11 mouse cellular contexts compared by ENCODE assay signal in the genomic region with DNA sequence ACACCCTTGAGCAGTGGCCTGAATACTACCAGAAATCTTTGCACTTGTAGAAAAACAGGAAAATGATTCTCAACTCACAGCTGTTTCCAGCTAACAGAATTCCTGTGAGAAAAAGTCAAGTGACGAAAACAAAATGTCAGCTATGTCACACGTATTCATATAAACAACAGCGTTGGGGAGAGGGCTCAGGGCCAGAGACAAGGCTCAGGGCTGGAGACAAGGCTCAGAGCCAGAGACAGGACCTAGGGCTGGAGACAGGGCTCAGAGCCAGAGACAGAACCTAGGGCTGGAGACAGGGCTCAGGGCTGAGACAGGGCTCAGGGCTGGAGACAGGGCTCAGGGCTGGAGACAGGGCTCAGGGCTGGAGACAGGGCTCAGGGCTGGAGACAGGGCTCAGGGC.
DNase-seq lines count a peak whose midpoint lies in the region; ATAC-seq lines count a peak whose summit lies in the region.
"Had no signal": no experiment of that assay in that cellular context is flagged by ENCODE, and none has a peak within 500 bp of the region (broad histone marks: within the 10 kb centered on the region; RNA-seq: fewer than 3 reads in every experiment).

No protein-coding gene starts in this region.

- no peak for ATAC-seq in heart, embryonic 11.5 days (replicated peaks; ENCODE audit: insufficient number of reproducible peaks, low FRiP score, low TSS enrichment)
- ATAC-seq in embryonic facial prominence, embryonic 14.5 days (ENCODE audit: low read depth), result no peak

- no peak overlapping the region for H3K4me2 ChIP-seq in heart, embryonic 11.5 days
- H3K4me2 ChIP-seq in embryonic facial prominence, embryonic 14.5 days (ENCODE audit: low read depth, low read length), result no peak overlapping the region
- H3K4me2 ChIP-seq: heart, embryonic 15.5 days; neural tube, embryonic 12.5 days had no signal

- no peak overlapping the region for H3K27ac ChIP-seq in heart, embryonic 11.5 days (ENCODE audit: low read depth, low read length)
- H3K27ac ChIP-seq in embryonic facial prominence, embryonic 14.5 days (replicated peaks; ENCODE audit: low read depth, low read length), result no peak overlapping the region
- H3K27ac ChIP-seq: heart, embryonic 15.5 days; neural tube, embryonic 12.5 days had no signal

- H3K36me3 ChIP-seq in heart, embryonic 11.5 days (ENCODE audit: control insufficient read depth, insufficient read depth, low read length), result no peaks in the 10 kb centered on the region
- no peaks in the 10 kb centered on the region for H3K36me3 ChIP-seq in embryonic facial prominence, embryonic 14.5 days (ENCODE audit: control insufficient read depth, insufficient read depth, low read length)
- H3K36me3 ChIP-seq: heart, embryonic 15.5 days; neural tube, embryonic 12.5 days had no signal

- DNase-seq in heart, adult 9 months (ENCODE audit: low spot score in 2 of 2), result peak; percentile 4 to 11
- DNase-seq in layer of hippocampus, postnatal 14 days (ENCODE audit: low spot score in 2 of 2), result peak; percentile 9 to 12
- DNase-seq in layer of hippocampus, adult 8-10 months (ENCODE audit: low spot score in 2 of 2), result no peak
- peak; percentile 36 for DNase-seq in embryonic facial prominence, embryonic 14.5 days (ENCODE audit: low spot score)
- peak; percentile 35 for DNase-seq in heart, postnatal 4 days
- DNase-seq in natural killer cell, adult 2 months (ENCODE audit: low spot score in 2 of 2), result no peak
- DNase-seq in adrenal gland, adult 8-10 months, result no peak
- DNase-seq: left cerebral cortex, postnatal 4 days had no signal

- H3K27me3 ChIP-seq in heart, embryonic 11.5 days (ENCODE audit: control insufficient read depth, insufficient read depth, low read length), result no peaks in the 10 kb centered on the region
- no peaks in the 10 kb centered on the region; the same call in 1 of the 2 replicates for H3K27me3 ChIP-seq in embryonic facial prominence, embryonic 14.5 days (replicated peaks; ENCODE audit: control insufficient read depth, insufficient read depth, low read length)
- H3K27me3 ChIP-seq: neural tube, embryonic 12.5 days had no signal

- WGBS in heart, embryonic 11.5 days (ENCODE audit: insufficient replicate concordance), result 41% methylated on average over 3 of the region's 3 CpGs
- WGBS in embryonic facial prominence, embryonic 14.5 days, result 39% methylated on average over 3 of the region's 3 CpGs

- H3K9me3 ChIP-seq in heart, embryonic 11.5 days (replicated peaks; ENCODE audit: control insufficient read depth, low read length), result no peaks in the 10 kb centered on the region
- H3K9me3 ChIP-seq in embryonic facial prominence, embryonic 14.5 days (ENCODE audit: control insufficient read depth, low read length), result no peaks in the 10 kb centered on the region
- H3K9me3 ChIP-seq: heart, embryonic 15.5 days; neural tube, embryonic 12.5 days had no signal

- no peak overlapping the region for H3K4me3 ChIP-seq in heart, embryonic 11.5 days (ENCODE audit: low read depth, low read length)
- no peak overlapping the region for H3K4me3 ChIP-seq in embryonic facial prominence, embryonic 14.5 days (ENCODE audit: low read depth, low read length)
- H3K4me3 ChIP-seq: heart, embryonic 15.5 days; neural tube, embryonic 12.5 days had no signal

- H3K4me1 ChIP-seq in heart, embryonic 11.5 days (ENCODE audit: control insufficient read depth, insufficient read depth, low read length), result no peaks in the 10 kb centered on the region
- peaks cover 8% of the 10 kb centered on the region; the same call in 1 of the 2 replicates for H3K4me1 ChIP-seq in embryonic facial prominence, embryonic 14.5 days (ENCODE audit: control insufficient read depth, insufficient read depth, low read length)

- no peak overlapping the region for H3K9ac ChIP-seq in heart, embryonic 11.5 days (ENCODE audit: low read depth, low read length)
- H3K9ac ChIP-seq in embryonic facial prominence, embryonic 14.5 days (ENCODE audit: low read depth, low read length), result no peak overlapping the region
- H3K9ac ChIP-seq: heart, embryonic 15.5 days; neural tube, embryonic 12.5 days had no signal

Comparison
In these comparisons a context has a peak if more than half of its experiments do, and no peak if none do; other contexts are left out.
1. DNase-seq: peak in heart, adult 9 months (2 of 2), layer of hippocampus, postnatal 14 days (2 of 2), embryonic facial prominence, embryonic 14.5 days (single experiment) and heart, postnatal 4 days (single experiment); none in layer of hippocampus, adult 8-10 months (0 of 2), natural killer cell, adult 2 months (0 of 2) and adrenal gland, adult 8-10 months (single experiment).